Mouse (Mus musculus): ENCODE measurements around the gene Fbxl18.
"Not testable (repeated sequence)": the region's sequence is repeated elsewhere in the genome, so short reads cannot be mapped to it uniquely, and the experiment has no call there.

The Fbxl18 gene

GRCm38 (mm10) chr5:142899932-142900533 is 4.8 kb upstream of the Fbxl18 start:
- no peak for DNase-seq (ENCODE audit: low read depth, low spot score)

DNA sequence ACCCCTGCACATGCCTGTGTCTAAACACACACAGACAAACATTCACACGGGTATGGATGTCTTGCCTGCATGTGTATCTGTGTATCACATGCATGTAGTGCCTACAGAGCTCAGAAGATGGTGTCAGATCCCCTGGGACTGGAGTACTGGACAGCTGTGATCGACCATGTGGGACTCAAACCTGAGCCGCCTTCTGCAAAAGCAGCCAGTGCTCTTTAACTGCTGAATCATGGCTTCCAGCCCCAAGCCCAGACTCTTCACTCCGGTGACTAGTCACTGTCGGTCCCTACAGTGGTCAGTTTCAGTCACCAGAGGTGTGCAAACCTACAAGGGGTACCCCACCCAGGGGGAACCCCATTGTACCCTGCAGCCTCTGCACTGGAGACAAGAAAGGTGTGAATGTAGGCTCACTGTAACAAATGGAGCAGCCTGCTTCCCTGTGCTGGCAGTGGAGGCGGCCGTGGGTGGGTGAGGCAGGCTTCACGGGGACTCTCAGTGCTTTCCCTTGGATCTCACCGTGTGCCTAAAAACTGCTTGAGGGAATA is 3.9 kb upstream of the Fbxl18 start:
- no peak for DNase-seq (ENCODE audit: low read depth, low spot score)

DNA sequence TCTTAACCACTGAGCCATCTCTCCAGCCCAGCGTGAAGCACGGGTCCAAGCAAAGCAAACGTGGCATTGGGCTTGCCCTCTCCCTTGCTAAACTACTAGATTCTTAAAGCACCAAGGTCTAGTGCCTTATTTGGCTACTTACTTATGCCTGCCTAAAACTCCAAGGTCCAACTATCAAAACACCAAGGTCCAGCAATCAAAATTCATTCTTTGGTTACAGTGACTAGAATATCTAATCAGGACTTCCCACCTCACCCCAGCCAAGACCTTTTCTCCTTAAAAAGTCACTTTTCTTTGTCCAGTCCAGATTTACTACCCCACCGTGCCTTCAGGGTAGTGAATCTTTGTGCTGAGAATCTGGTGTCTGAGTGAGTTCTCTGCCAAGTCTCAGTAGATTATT is 3.1 kb upstream of the Fbxl18 start:
- no peak for DNase-seq (ENCODE audit: low read depth, low spot score)

DNA sequence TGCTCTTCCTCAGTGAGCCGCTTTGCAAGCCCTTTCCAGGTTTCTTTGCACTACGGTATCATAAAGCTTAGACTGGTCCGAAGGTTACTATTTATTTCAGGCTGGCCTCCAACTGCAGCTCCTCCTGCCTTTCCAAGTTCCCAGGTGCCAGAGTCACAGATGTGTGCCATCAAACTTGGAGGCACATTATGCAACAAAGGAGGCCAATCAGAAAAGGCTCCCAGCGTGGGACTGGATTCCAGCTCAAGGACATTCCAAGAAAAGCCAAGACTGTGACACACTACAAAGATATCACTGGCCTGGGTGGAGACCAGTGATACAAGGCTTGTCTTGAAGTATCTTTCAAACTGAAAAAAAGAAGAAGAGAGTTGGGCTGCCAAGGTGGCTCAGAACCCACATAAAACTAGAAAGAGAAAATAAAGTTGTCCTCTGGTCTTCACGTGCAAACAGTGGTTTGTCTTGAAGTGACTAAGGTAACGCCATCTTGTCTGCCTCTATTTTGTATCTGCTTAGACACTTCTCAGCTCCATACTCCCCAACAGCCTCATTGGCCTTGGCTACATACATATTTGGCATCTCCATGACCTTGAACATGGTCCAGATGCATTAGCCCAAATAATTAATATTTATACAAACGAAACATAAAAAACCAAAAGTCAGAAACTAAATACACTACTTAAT is 2.5 kb upstream of the Fbxl18 start:
- DNase-seq (ENCODE audit: low read depth, low spot score), result no peak

DNA sequence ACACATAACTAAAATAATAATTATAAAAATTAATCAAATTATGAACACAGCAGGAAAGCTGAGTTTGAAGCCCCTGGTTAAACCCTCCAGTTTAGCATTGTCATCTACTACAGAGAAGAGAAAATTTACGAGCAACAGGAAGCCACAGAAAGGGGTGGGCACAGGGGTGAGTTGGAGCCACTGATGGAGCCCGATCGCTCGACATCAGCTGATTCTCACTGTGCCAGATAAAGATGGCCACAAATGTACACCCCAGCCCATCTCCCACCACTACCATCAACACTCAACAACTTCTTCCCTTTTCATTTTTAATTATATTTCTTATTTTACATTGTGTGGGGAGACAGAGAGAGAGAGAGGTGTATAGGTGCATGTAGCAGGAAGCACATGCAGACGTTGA is 1.5 kb upstream of the Fbxl18 start:
- DNase-seq (ENCODE audit: low read depth, low spot score), result no peak

GRCm38 (mm10) chr5:142896192-142896591 is 971 bp upstream of the Fbxl18 start:
- no peak for DNase-seq (ENCODE audit: low read depth, low spot score)

GRCm38 (mm10) chr5:142891396-142891795 is 3.8 kb downstream of the Fbxl18 start:
- no peak for DNase-seq (ENCODE audit: low read depth, low spot score)

DNA sequence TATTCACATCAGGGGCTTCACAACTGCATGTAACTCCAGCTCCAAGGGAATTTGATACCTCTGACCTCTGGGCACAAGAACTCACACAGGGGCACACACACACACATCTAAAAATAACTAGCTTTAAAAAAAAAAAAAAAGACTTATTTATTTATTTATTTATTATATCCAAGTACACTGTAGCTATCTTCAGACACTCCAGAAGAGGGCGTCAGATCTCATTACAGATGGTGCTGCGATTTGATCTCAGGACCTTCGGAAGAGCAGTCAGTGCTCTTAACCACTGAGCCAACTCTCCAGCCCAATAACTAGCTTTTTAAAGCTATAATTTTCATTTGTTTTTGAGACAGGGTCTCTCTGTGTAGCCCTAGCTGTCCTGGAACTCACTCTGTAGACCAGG is 7.7 kb downstream of the Fbxl18 start:
- not testable (repeated sequence) for DNase-seq (ENCODE audit: low read depth, low spot score)

DNA sequence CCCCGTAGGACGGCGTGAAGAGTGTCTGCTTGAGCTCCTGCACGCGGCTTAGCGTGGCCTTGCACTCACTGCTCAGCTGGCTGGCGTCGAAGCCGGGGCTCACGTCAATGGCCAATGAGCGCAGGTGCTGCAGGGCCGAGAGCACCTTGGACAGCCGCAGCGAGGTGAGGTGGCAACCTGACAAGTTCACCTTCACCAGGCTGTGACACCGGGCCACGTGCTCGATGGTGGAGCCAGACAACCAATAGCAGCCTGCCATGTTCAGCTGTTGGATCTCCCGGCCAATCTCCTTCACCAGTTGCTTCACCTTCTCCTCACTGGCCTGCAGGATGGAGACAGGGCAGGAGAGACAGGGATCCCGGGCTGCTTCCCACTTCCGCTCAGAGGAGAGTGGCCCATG is 8.5 kb downstream of the Fbxl18 start:
- DNase-seq (ENCODE audit: low read depth, low spot score), result peak; percentile 76

DNA sequence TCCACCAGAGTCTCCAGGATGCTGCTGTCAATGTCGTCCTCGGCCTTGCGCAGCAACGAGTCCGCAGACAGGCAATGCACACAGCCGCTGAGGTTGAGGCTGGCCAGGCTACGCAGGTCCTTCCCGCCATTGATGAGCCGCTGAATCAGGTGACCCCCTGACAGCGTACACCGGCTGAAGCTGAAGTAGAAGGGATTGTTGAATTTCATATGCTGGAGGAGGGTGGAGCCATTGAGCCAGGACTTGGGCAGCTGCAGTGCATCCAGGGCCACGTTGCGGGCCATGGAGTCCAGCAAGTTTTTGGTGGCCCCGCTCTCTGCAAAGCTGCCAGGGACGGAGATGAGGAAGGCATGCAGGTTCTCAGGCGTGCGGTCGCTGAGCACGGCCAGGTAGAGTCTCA is 9.0 kb downstream of the Fbxl18 start:
- no peak for DNase-seq (ENCODE audit: low read depth, low spot score)

GRCm38 (mm10) chr5:142882471-142882870 is 12.8 kb downstream of the Fbxl18 start:
- no peak for DNase-seq (ENCODE audit: low read depth, low spot score)

- no peak for DNase-seq (ENCODE audit: low read depth, low spot score)
These were observed 13.3 kb downstream of the Fbxl18 start for GRCm38 (mm10) chr5:142881936-142882335.

- peak; percentile 70 for DNase-seq (ENCODE audit: low read depth, low spot score)
These were observed 14.3 kb downstream of the Fbxl18 start for GRCm38 (mm10) chr5:142880806-142881516.

GRCm38 (mm10) chr5:142880246-142880645 is 15.0 kb downstream of the Fbxl18 start:
- DNase-seq (ENCODE audit: low read depth, low spot score), result no peak

GRCm38 (mm10) chr5:142879318-142880175 is 15.7 kb downstream of the Fbxl18 start:
- DNase-seq (ENCODE audit: low read depth, low spot score), result peak; percentile 85

DNA sequence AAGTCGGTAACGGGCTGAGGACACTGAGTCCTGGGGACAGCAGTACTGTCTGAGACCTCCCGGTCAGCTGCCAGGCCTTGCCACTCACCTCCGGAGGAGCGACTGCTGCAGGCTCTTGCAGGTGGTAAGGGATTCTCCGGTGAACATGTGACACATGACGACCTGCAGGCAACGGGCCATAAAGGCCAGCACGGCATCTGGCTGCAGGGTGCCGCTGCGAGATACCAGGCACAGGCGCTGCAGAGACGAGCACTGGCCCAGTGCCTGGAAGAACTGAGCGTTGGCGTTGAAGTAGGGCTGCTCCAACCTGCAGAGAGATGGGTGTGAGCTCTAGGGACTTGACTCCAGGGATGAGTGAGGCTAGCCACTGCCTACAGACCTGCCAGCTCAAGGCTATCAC is 16.7 kb downstream of the Fbxl18 start:
- no peak for DNase-seq (ENCODE audit: low read depth, low spot score)

- DNase-seq (ENCODE audit: low read depth, low spot score), result peak; percentile 83
These were observed 17.6 kb downstream of the Fbxl18 start for GRCm38 (mm10) chr5:142877337-142878280.

- no peak for DNase-seq (ENCODE audit: low read depth, low spot score)
These were observed 18.3 kb downstream of the Fbxl18 start for GRCm38 (mm10) chr5:142876896-142877295.

GRCm38 (mm10) chr5:142875513-142875905 is 19.7 kb downstream of the Fbxl18 start:
- DNase-seq (ENCODE audit: low read depth, low spot score), result no peak

- no peak for DNase-seq (ENCODE audit: low read depth, low spot score)
These were observed 20.3 kb downstream of the Fbxl18 start for GRCm38 (mm10) chr5:142874791-142875512.

Measured in ES-CJ7 (cell line).